Mouse (Mus musculus): ENCODE data around the gene Gm6337.
"Not testable (repeated sequence)": the region's sequence is repeated elsewhere in the genome, so short reads cannot be mapped to it uniquely, and the experiment has no call there.

The Gm6337 gene

GRCm38 (mm10) chr14:6058167-6058566 is at the start of gene Gm6337:
TSS of gene Gm6337 (minus strand) at chr14:6058267.
- not testable (repeated sequence) for DNase-seq

GRCm38 (mm10) chr14:6107500-6107899 is 49.4 kb upstream of the Gm6337 start:
- not testable (repeated sequence) for DNase-seq

- DNase-seq, result not testable (repeated sequence)
These were observed 35.8 kb upstream of the Gm6337 start, which contains the start of gene Gm8206 for GRCm38 (mm10) chr14:6093842-6094241. TSS of gene Gm8206 (minus strand) at chr14:6093942.

All from right cerebral cortex, postnatal 14 days (tissue).